Mouse (Mus musculus) ES-Bruce4 (cell line): ENCODE results near the gene B3galnt1. TPM values are rescaled to one million over a fixed set of nuclear protein-coding genes. Genes with fewer than 3 reads are reported as not detected.

Source experiments
- H3K27ac ChIP-seq: 2 replicates; pipeline ENCODE4 v1.5.1; 2012; ENCODE audit warnings: low read length, inconsistent platforms; ENCODE audit not compliant: insufficient read depth
- H3K27me3 ChIP-seq: 2 replicates; pipeline ENCODE4 v1.6.1; 2012; ENCODE audit warnings: mild to moderate bottlenecking, low read length, inconsistent platforms; ENCODE audit not compliant: control insufficient read depth, poor library complexity, insufficient read depth, severe bottlenecking
- H3K36me3 ChIP-seq: 2 replicates; pipeline ENCODE4 v1.6.1; 2012; ENCODE audit warnings: inconsistent platforms, mild to moderate bottlenecking, low read length, moderate library complexity; ENCODE audit not compliant: control insufficient read depth, poor library complexity, insufficient read depth, severe bottlenecking
- H3K4me1 ChIP-seq: one replicate; pipeline ENCODE4 v1.8.1; 2011; ENCODE audit warnings: low read length; ENCODE audit not compliant: control insufficient read depth, insufficient read depth
- H3K4me3 ChIP-seq: 2 replicates; pipeline ENCODE4 v1.5.1; 2011; ENCODE audit warnings: low read depth, mild to moderate bottlenecking, low read length
- H3K9ac ChIP-seq: 2 replicates; pipeline ENCODE4 v1.6.1; 2012; ENCODE audit warnings: low read depth, mild to moderate bottlenecking, inconsistent platforms; ENCODE audit not compliant: poor library complexity, severe bottlenecking
- H3K9me3 ChIP-seq: replicated peaks from 2 replicates; pipeline ENCODE4 v1.6.1; 2012; ENCODE audit warnings: mild to moderate bottlenecking, low read length, inconsistent platforms; ENCODE audit not compliant: control insufficient read depth, poor library complexity, insufficient read depth, severe bottlenecking
- CTCF ChIP-seq: IDR thresholded peaks from one replicate; pipeline ENCODE4 v1.8.1; 2011; ENCODE audit warnings: low read depth, low read length
- EP300 ChIP-seq: IDR thresholded peaks from 2 replicates; pipeline ENCODE4 v1.6.1; 2011; ENCODE audit warnings: low read depth, low read length; ENCODE audit not compliant: insufficient read depth
- POLR2A ChIP-seq: IDR thresholded peaks from one replicate; pipeline ENCODE4 v1.8.1; 2011; ENCODE audit warnings: low read length; ENCODE audit not compliant: insufficient read depth
- polyA plus RNA-seq: library from polyadenylated mRNA; stranded (reverse); fragments of >200 nt; gene quantifications from 2 replicates; pipeline ENCODE4 v1.2.4, GENCODE M21; 2011; ENCODE audit warnings: low read depth; ENCODE audit not compliant: missing spikeins, insufficient read depth, insufficient read length

The B3galnt1 gene
- polyA plus RNA-seq, 1 experiment, result 4.8 TPM

DNA sequence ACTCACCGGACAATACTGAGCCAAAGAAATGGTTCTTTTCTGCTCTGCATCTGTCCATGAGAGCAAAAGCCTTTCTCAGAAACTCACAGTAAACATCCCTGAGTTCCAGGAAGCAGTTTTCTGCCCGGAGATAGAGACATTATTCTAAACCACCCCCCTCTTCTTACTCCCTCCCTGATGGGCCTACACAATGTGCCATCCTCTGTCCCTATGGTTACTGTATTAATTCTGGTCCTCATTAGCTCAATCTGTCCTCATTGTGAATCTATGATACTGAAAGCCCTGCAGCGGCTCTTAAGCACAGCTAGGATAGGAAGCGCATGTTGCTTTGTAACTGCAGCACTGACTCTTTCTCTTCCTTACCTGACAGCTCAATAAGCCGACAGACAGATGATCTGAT is 53.7 kb downstream of the B3galnt1 start:
- Histone ChIP-seq H3K9ac (no peak overlapping the region), H3K9me3 (no peaks in the 10 kb centered on the region), H3K4me3 (no peak overlapping the region), H3K27me3 (no peaks in the 10 kb centered on the region), H3K36me3 (no peaks in the 10 kb centered on the region), H3K27ac (no peak overlapping the region), H3K4me1 (peaks cover 3% of the 10 kb centered on the region)
- TF ChIP-seq CTCF (no peak), POLR2A (no peak), EP300 (no peak)

GRCm38 (mm10) chr3:69543730-69544129 is 55.0 kb downstream of the B3galnt1 start:
- TF ChIP-seq POLR2A (no peak), CTCF (no peak), EP300 (no peak)
- H3K9me3 ChIP-seq, result no peaks in the 10 kb centered on the region
- no peak overlapping the region for H3K4me3 ChIP-seq
- H3K27ac ChIP-seq, result no peak overlapping the region
- no peaks in the 10 kb centered on the region for H3K27me3 ChIP-seq
- no peaks in the 10 kb centered on the region for H3K36me3 ChIP-seq
- H3K4me1 ChIP-seq, result peaks cover 3% of the 10 kb centered on the region
- no peak overlapping the region for H3K9ac ChIP-seq

DNA sequence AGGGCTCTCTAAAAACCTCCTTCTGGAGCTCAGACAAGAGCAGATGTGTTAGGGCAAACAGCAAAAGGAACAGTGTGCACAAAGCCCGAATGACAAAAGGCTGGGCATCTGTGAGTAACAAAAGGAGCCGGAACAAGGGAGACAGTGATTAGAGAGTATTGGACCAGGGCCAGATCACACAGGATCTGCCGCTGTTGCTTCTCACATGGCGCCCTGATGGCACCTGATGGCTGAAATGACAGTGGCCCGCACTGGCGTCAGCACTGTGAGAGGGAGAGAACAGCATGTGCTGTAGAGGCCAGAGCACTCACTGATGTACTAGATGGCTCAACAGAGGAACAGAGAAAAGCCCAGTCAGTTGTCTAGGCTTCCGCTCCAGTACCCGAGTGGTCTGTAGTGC is 55.8 kb downstream of the B3galnt1 start:
- Histone ChIP-seq H3K27me3 (no peaks in the 10 kb centered on the region), H3K9me3 (no peaks in the 10 kb centered on the region), H3K4me1 (peaks cover 3% of the 10 kb centered on the region), H3K4me3 (no peak overlapping the region), H3K36me3 (no peaks in the 10 kb centered on the region), H3K9ac (no peak overlapping the region), H3K27ac (no peak overlapping the region)
- no peak for TF ChIP-seq CTCF
- TF ChIP-seq POLR2A, result no peak
- TF ChIP-seq EP300, result no peak

DNA sequence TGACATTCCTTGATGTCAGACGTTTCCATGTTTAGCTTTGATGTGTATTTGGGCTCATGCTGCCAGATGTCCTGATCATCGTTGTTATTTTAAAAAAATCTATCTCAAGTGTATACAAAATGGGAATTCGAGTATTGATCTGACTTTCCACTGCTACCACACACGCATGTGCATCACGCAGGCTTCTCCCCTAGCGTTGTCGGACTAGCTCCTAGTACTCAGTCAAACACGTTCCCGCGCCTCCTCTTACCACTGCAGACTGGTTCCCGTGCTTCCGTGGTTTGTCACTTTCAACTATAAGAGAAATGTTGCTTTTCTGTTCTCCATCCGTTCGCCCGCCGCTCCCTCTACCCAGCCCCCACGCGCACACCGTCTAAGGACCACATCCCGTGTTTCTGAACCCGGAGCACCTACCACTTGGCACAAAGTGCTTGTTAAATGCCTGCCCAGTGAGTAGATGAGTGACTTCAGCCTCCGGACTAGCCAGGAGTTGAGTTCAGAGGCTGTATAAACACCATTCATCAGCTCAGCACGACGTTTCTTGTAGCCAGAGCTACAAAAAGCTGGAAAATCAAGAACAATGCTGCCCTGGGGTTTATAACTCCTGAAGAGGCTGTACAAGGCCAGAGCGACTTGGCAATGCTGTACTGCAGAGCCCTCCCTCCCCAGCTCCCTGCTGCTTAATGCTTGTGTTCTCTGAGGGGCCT is 62.7 kb downstream of the B3galnt1 start:
- Histone ChIP-seq H3K9ac (no peak overlapping the region), H3K27ac (no peak overlapping the region), H3K36me3 (no peaks in the 10 kb centered on the region), H3K9me3 (no peaks in the 10 kb centered on the region), H3K27me3 (no peaks in the 10 kb centered on the region), H3K4me1 (peaks cover 3% of the 10 kb centered on the region), H3K4me3 (no peak overlapping the region)
- TF ChIP-seq EP300 (no peak), CTCF (no peak), POLR2A (no peak)

- H3K27me3 ChIP-seq, result no peaks in the 10 kb centered on the region
- H3K9ac ChIP-seq, result no peak overlapping the region
- H3K36me3 ChIP-seq, result no peaks in the 10 kb centered on the region
- no peak overlapping the region for H3K4me3 ChIP-seq
- H3K9me3 ChIP-seq, result no peaks in the 10 kb centered on the region
- TF ChIP-seq EP300, result no peak
- no peak for TF ChIP-seq POLR2A
- no peak for TF ChIP-seq CTCF
- no peaks in the 10 kb centered on the region for H3K4me1 ChIP-seq
- no peak overlapping the region for H3K27ac ChIP-seq
These were observed 63.3 kb downstream of the B3galnt1 start for GRCm38 (mm10) chr3:69535486-69535885.

- H3K4me1 ChIP-seq, result no peaks in the 10 kb centered on the region
- no peaks in the 10 kb centered on the region for H3K27me3 ChIP-seq
- no peak overlapping the region for H3K27ac ChIP-seq
- no peaks in the 10 kb centered on the region for H3K36me3 ChIP-seq
- H3K9ac ChIP-seq, result no peak overlapping the region
- no peak overlapping the region for H3K4me3 ChIP-seq
- no peaks in the 10 kb centered on the region for H3K9me3 ChIP-seq
- TF ChIP-seq EP300, result no peak
- no peak for TF ChIP-seq POLR2A
- no peak for TF ChIP-seq CTCF
These were observed 66.1 kb downstream of the B3galnt1 start for GRCm38 (mm10) chr3:69532687-69533086.
